Mouse (Mus musculus) thymus, postnatal 14 days (tissue): ENCODE data around the gene Ldlrad1.

Experiments
- DNase-seq: peaks from one replicate; pipeline ENCODE4 v3.0.0; 2021

Gene Ldlrad1

DNA sequence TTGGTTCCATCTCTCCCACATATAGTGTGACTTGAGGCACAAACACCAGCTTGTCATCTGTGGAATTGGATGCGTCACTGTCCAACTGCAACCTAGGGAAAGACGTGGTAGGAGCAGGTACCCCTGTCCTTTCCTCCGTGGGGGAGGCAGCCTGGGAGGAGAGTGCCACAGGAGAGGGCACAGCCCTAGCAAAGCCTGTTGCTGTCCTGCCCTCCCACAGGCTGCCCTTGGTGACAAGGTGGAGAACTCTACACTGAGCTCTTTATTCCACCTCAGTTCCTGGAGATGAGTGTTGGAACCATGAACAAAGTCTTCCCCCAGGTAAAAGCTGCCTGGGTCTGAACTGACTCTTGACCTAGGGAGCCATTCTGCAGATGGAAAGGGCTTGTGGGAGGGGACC, at the start of gene Ldlrad1:
Ldlrad1 (plus strand) TSS at position 301 of the 400 bp plus-strand sequence.
- DNase-seq: no peak

DNA sequence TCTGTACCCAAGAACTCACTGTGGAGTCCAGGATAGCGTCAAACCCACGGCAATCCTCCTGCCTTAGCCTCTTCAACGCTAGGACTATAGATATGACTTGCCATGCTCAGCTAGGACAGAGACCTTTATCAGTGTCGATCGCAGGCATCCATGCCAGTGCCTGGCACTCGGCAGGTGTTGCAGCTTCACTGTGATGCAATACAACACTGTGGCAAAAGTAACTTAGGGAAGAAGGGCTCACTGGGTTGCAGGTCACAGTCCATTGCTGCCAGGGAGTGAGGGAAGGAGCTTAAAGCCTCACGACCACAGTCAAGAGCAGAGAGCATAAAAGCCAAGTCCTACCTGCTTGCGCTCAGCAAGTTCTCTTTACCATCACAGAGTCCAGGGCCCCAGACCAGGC, 48.8 kb upstream of the Ldlrad1 start:
- no peak for DNase-seq

DNA sequence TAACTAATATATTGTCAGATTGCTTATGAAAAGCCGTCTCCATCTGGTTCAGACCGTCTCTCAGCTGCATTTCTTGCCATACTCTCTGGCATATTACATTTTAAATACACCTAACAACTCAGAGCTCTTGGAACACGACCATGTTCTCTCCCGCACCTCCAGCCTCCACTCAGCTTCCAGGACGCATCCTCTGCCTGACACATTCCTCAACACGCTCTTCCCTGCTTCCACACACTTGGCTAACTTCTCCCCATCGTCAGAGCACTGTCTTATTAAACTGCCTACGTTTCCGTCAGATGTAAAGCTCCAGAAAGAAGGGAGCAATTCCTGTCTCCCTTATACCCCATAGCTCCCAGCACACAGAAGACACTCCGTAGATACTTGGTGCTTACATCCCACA, 45.6 kb upstream of the Ldlrad1 start:
- no peak for DNase-seq

DNA sequence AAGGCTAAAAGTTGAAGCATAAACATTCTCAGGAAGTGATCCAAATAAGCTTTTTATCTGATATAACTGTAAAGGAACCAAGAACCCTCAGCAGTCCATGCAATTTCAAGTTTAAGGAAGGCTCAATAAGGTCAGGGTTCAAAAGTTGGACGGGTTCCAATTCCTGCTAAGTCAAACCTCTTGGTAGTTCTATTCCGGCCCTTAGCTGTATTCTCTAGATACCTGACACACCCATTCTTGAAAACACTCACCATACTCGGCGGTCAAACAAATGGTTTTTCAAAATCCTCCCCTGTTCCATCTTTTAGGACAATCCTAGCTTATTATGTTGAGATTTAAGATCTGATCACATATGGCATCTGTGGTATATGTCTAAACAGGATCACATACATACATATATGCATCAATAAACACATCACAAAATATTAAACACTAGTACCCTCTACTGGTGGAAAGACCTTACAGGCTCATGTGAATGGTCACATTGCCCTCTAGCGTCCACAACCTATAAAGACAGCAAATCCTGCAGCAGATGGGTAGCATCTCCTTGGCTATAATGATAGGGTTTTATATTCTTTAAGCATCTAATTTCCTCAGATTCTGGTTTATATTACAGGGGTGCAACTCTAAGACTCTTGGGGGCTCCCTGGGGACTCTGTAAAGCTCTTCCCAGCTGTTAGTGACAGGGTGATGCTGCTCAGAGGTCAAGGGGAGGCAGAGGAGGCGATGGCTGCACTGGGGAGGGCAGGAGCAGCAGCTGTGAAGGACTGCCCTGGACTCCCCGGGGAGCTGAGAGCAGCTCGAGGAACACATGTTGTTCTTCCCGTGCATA, 45.0 kb upstream of the Ldlrad1 start:
- peak; percentile 77 for DNase-seq

DNA sequence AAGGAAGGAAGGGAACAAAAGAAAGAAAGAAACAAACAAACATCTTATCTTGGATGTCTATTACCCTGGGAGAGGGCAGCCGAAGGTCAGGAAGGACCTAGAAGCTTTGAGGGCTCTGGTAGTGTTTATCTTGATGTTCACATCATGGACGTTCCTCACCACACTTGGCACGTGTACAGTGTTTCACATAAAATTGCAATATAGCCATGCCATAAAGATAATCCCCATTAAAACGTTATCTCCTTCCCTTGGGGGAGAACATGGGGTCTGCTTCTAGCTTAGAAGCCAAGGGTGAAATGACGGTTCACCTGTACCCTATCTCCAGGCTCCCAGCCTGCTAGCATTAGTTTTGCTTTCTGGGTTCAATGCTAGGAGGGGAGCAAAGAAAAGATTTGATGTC, 42.3 kb upstream of the Ldlrad1 start:
- DNase-seq: no peak

DNA sequence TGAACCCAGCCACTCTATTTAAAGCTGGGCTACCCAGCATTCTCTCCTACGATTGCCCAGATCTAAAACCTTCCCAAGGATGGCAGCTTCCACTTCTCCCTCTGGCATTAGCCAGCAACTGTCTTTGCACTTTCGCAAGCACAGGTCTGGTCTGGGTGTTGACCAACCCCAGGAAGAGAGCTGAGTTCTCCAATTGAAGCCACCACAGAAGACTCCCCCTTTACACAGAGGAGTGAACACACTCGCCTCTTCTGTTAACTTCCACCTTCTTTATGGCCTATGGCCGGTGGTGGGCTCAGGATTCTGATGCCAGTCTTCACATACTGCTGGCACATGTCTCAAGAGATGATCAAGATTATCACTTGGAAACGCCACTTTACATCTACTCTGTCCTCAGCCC, 41.2 kb upstream of the Ldlrad1 start:
- no peak for DNase-seq

DNA sequence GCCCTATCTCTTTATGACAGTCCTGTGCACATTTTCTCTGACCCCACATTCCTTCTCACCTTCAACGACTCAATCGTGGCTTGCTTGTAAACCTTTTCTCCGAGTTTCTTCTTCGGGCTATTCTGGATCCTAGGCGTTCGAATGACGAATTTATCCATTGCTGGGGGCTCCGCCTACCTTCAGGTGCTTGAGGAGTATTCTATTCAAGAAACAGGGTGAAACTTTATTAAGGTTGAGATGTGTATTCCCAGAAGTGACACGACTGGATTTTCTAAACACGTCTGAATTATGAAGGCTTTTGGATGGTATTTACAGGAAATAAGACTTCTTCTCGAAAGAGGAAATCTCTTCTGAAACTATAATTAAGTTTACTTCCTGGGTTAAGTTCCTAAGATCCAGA, 31.5 kb upstream of the Ldlrad1 start:
- DNase-seq: no peak

DNA sequence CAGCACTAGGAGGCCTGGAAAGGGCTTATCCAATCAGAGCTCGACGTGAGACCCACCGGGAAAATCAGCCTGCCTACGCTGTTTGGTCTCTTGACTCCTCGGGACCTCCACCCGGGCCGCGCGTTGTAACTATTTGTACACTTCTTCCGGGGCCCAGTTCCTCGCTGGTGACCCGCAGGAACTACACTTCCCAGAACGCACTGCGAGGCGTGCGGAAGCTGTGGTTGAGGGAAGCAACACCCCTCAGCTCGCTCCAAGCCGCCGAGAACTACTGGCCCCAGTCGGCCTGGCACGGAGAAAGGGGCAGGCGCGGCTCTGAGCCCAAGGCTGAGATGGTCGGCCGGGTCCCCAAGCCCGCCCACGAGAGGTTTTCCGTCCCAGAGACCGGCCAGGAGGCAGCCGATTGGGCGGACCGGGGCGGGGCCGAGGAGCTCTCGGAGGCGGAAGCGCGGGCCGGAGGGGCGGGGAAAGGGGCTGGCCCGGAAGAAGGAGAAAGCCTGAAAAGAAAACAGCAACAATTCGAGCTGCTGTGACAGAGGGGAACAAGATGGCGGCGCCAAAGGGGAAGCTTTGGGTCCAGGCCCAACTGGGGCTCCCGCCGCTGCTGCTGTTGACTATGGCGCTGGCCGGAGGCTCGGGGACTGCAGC, 30.7 kb upstream of the Ldlrad1 start, which contains the start of gene Tmem59:
Tmem59 (plus strand) TSS at position 218 of the 648 bp plus-strand sequence.
- DNase-seq: peak; percentile 96

DNA sequence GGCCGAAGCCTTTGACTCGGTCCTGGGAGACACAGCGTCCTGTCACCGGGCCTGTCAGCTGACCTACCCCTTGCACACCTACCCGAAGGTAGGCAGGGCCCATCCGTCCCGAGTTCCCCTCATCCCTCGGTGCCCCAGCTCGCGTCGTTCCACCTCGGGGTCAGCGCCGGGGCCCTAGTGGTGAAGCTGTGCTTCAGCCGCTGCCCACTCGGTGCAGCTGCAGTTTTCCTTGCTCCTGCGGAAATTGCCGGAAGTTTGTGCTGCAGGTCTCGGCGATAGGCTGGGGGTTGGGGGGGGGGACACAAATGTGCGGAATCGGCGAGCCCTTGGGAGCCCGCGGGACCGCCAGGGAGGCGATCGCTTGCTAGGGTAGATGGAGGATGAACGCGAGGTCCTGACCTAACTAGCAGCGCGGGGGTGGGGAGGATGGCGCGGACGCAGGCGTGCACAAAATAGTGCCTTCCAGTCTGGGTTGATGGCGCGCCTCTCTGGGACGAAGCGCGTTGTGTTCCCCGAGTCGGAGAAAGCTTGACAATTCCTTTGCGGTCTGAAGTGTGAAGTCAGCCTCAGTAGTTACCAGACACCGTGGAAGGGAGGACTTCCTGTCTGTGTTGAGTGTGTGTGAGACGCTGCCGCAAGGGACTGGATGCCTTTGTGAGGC, 30.0 kb upstream of the Ldlrad1 start, which contains the start of gene Tceanc2:
Tceanc2 (minus strand) TSS at position 287 of the 661 bp plus-strand sequence.
- DNase-seq: peak; percentile 75

DNA sequence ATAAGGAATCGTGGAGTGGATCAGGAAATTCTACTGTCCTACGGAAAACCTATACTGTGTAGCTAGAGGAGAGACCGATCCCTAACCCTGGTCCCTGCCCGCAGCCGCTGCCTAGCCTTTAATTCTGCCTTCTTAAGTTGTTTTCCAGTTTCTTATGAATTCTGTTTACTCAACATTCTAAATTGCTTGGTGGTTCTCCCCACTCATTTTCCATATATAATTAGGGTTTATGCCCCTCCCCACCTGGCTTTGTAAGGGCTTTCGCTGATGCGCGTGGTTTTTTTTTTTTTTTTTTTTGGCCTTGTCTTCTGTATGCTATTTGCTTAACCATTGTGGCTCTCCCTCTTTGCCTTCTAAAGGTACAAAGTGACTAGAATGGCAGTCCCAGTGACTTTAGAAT, 29.4 kb upstream of the Ldlrad1 start:
- DNase-seq: no peak

DNA sequence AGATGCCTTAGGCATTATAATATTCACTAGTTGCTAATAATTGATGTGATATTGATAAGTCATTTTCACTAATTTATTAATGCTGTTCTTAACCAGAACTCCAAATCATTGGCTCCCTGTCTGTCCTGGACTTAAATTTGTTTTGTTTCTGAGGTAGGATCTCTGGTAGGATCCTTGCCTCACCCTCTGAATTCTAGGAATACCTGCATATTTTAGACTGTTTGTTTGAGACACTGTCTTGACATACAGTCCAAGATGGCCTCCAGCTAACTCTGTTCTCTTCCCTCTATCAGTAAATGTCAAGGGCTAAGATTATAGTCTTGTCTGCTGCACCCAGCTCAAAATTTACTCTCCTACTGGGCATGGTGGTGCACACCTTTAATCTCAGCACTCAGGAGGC, 28.2 kb upstream of the Ldlrad1 start:
- DNase-seq: no peak

DNA sequence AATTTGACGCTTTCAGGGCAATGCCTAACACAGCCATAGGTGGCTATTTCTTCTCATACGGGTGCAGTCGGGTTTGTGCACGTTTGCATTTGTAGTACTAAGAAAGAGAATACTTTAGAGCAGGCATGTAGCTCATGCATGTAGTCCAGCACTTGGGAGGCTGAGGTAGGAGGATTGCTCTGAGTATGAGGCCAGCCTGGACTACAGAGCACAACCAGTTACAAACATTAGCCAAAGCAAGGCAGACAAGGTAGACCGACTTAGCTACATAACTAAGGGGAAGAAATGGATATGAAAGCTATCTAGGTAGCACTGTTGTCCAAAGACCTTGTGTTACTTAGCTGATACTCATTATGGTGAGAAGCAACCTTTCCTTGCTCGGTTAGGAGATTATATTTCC, 27.1 kb upstream of the Ldlrad1 start:
- DNase-seq: no peak

DNA sequence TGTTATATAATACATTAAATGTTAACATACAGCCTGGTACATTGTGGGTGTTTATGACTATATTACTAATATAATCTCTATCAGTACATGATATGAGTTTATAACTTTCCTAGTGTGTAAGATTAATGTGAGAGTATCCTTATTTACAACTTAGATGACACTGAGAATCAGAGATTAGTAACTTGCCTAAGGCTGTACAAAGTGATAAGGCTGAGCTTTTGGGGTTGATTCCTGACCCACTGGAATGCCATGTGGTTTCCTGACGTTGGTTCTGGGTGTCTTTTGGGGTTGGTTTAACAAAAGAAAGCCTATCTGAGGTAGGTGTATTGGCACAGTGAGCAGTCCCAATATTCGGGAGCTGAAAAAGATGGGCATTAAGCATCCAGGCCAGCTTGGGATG, 26.2 kb upstream of the Ldlrad1 start:
- no peak for DNase-seq

DNA sequence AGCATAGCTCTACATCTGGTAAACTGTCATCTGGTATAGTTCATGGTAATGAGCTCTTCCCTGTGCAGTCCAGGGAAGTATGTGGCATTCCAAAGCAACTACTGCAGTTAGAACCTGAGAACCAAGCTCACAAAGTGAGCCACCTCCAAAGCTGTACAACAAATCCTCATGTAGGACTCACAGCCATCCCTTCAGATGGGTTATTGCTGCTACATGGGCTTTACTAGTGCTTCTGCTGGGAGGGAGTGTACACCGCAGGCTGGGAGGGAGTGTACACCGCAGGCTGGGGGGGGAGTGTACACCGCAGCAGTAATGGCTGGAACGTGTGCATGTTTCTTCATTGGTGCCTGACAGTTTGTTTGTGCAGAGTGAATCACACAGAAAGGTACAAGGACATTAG, 25.8 kb upstream of the Ldlrad1 start:
- DNase-seq: no peak

DNA sequence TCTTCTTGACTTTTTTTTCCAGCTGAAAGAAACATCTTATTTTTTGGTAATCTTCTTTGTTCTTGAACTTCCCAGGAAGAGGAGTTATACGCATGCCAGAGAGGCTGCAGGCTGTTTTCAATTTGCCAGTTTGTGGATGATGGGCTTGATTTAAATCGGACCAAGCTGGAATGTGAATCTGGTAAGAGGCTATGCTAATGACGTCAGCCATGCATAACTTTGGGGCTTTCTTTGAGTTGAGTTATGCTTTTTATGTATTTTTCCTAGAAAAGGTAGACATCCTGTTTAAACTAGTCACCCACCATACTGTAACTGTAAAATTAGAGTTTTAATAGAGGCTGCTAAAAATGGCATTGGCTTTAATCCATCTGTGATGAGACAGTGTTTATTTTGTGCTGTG, 23.3 kb upstream of the Ldlrad1 start:
- no peak for DNase-seq

DNA sequence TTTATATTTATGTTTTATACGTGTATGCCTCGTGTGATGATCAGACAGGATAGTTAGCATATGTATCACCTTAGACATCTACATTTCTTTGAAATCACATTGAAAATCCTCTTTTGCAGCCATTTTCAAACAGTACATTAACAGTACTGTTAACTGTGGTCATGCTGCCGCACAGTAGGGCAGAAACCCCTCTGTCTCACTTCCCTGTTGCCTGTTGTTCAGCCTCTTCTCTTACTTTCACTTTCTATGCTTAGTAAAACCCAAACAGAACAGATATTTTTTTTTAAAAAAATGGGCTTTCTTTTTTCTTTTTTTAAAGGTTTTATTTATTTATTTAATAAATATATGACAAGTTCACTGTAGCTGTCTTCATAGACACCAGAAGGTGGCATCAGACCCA, 15.1 kb upstream of the Ldlrad1 start:
- DNase-seq: no peak

DNA sequence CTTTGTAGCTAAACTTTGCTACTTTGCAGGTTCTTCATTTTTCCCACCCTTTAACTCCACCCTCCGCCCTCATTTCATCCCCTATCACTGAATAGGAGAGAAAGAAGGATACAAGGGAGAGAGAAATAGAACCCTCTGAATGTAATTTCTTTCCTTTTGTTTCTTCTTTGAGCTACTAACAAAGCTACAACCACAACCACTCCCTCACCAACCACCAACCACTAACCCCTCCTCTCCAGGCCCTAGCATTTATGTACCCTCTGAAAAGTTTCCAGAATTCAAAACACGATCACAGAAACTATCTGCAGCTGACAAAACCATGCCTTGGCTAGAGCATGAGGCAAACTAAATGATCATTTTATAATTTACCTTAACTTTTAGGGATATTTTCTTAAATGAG, 12.5 kb upstream of the Ldlrad1 start:
- no peak for DNase-seq

DNA sequence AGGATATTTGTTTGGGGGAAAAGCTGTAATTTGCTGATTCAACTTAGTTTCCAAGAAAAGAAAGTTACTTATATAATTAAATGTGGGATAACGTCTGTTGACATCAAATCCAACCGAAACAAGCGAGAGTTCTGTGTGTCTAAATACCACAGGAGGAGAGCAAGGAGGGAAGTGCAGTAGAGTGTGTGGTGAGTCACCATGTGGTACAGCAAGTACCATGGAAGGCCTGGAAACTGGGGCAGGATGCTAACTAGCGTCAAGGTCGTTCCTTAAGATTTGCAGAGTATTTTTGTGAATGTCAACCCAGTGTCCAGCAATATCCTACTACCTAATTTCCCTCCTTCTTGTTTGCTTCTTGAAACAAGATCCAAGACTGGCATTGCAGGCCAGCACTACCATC, 10.9 kb upstream of the Ldlrad1 start:
- no peak for DNase-seq

DNA sequence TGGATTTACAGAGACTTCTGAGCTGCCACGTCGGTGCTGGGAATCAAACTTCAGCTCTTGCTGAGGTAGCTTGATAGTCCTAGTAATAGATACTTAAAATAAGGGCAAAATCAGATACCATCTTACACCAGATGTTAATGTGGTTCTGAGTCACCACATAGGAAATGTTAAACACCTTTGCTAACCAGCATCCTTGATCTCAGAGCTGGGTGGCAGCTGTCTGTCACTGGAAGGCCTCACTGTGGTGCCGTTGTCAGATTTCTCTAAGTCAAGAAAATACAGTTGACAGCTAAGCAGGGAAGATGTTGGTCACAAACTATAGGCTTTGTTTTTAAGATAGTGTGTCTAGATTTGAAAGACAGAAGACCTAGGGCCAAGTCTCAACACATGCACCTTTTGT, 7.2 kb upstream of the Ldlrad1 start:
- DNase-seq: peak; percentile 38

DNA sequence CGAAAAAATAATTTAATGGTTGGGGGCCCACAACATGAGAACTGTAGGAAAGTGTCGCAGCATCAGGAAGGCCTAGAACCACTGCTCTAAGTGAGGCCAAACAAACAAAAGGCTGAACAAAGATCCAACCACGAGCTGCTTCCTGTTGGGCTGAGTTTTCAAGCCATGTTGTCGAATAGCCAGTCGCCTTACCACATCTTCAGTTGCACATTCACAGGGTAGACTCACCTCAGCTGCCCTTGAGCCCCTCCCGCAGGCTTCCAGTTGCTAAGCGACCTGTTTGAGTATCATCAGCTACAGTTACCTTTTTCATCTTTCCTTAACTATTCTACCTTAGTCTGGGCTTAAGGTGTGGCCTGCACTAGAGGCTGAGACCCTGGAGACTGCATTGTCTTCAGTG, 6.0 kb upstream of the Ldlrad1 start:
- DNase-seq: peak; percentile 22

DNA sequence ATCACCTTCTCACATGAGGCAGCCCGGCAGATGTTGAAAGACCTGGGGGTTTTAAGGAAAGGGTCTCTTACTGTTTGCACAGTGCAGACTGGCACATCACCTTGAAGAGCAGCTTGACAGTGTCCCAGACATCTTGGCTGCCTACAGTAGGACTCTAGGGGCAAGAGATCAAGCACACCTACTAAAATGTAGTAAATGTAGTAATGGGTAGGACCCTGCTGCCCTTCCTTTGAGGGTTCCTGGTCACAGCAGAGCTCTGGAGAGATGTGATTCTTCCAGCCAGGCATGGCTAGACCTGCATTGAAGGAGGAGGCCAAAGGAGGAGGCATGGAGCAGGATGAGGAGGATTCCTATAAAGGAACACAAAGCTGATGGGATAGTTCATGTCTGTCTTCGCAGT, 2.0 kb upstream of the Ldlrad1 start:
- DNase-seq: no peak

DNA sequence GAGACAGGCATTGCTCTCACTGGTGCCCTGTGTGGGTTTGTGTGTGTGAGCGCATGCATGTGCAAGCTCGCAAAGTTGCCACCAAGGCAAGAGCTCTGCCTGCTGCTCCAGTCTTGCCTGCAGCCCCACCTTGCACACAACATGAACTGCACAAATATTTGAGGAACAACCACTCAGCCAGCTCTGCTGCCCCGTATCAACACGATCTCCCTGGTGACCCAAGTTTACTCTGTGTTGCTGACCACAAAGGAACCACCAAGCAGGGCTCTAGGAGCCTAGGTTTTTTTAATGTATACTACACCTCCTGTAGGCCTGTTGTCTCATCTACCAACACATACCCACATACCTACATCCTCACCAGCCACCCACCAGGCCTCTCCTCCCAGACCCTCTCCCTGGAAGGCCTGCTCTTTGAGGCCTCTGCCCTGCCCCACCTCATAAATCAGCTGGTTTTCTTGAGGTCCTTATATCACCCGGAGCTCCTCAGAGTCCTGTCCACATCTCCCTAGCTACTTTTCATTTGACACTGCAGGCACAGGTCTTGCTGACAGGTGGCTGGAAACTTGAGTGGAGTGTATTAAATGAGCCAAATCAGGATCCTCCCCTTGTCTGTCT, 1.6 kb downstream of the Ldlrad1 start:
- no peak for DNase-seq

DNA sequence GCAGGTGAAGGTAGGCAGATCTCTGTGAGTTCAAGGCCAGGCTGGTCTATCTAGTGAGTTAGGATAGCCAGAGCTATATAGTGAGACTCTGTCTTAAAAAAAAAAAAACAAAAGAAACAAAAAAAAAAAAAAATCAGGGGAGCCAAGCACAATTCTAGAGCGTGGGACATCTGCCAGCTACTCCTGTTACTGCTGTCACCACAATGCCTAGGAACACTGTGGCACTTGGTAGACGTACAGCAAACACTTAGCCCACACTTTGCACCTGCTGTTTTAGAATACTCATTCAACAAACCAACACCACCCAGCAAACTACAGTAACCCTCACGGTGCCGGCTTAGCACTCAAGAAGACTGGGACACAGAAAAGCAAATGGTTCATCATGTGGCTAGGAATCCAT, 2.5 kb downstream of the Ldlrad1 start:
- DNase-seq: no peak

DNA sequence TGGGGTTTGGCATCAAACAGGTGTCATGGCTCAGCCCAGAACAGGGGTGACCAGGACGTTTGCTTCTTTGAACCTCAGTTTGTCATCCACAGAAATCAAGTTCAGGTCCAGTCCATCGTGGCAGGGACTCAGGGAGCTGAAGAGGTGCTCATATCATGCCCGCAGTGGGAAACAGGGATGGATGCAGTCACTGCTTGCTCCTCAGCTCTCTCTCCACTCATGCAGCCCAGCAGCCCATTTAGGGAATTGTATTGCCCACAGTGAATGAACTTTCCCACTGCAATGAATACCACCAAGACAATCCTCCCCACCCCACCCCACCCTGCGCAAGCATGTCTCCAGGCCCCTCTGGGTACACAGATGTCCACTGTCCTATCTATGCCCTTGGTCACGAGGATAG, 3.0 kb downstream of the Ldlrad1 start:
- DNase-seq: no peak
